Mouse (Mus musculus): ENCODE results near the gene Tedc1. TPM values are rescaled to one million over a fixed set of nuclear protein-coding genes. Genes with fewer than 3 reads are reported as not detected.

Gene Tedc1
- polyA plus RNA-seq, 1 experiment from 2014 or later: 2.6 TPM

GRCm38 (mm10) chr12:113211772-113212171, 55.6 kb downstream of the Tedc1 start:
- no peak for DNase-seq (ENCODE audit: low spot score)
- Histone ChIP-seq H3K9me3 (ENCODE audit: low read length) (no peaks in the 10 kb centered on the region), H3K27me3 (replicated peaks; ENCODE audit: insufficient read depth, low read length) (no peaks in the 10 kb centered on the region), H3K4me3 (ENCODE audit: low read depth, low read length) (no peak overlapping the region), H3K4me2 (replicated peaks; ENCODE audit: low read depth, low read length) (no peak overlapping the region), H3K36me3 (ENCODE audit: insufficient read depth, low read length) (no peaks in the 10 kb centered on the region), H3K4me1 (ENCODE audit: insufficient read depth, low read depth, low read length) (no peaks in the 10 kb centered on the region), H3K9ac (replicated peaks; ENCODE audit: low read depth) (no peak overlapping the region), H3K27ac (ENCODE audit: low read length) (no peak overlapping the region)
- TF ChIP-seq EP300 (IDR thresholded peaks at IDR 0.05) (no peak), CTCF (IDR thresholded peaks at IDR 0.05) (no peak)
- no peak for ATAC-seq
- 80% methylated on average over 5 of the region's 5 CpGs for WGBS

DNA sequence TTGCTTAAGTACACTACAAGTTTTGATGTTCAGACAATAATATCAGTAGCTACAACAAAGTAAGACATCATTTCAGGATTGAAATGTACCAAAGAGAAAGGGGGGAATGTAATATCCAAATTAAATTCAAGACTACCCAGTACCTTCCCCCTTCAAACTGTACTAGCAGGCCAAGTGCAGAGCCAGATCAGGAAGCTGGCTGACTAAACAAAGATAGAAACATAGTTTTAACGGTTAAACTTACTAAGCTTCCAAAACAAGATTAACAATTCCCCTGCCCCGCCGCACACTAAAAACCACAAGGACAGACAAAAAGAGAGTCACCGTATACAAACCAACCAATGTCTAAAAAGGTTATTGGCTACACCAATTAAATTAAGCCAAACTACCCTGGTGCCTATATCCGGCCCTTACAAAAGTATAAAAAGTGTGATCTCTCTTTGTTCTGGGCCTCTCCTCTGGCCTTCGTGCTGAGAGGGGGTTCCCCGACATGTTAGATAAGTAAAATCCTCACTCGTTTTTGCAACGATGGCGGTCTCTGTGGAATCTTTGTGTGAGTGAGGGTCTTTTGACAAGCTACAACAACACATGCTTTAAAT, 56.2 kb downstream of the Tedc1 start:
- Histone ChIP-seq H3K9ac (replicated peaks; ENCODE audit: low read depth) (no peak overlapping the region), H3K4me2 (replicated peaks; ENCODE audit: low read depth, low read length) (no peak overlapping the region), H3K4me1 (ENCODE audit: insufficient read depth, low read depth, low read length) (no peaks in the 10 kb centered on the region), H3K4me3 (ENCODE audit: low read depth, low read length) (no peak overlapping the region), H3K9me3 (ENCODE audit: low read length) (no peaks in the 10 kb centered on the region), H3K36me3 (ENCODE audit: insufficient read depth, low read length) (no peaks in the 10 kb centered on the region), H3K27me3 (replicated peaks; ENCODE audit: insufficient read depth, low read length) (no peaks in the 10 kb centered on the region), H3K27ac (ENCODE audit: low read length) (no peak overlapping the region)
- 79% methylated on average over 10 of the region's 10 CpGs for WGBS
- no peak for TF ChIP-seq EP300 (IDR thresholded peaks at IDR 0.05)
- no peak for TF ChIP-seq CTCF (IDR thresholded peaks at IDR 0.05)
- DNase-seq (ENCODE audit: low spot score) (no peak), ATAC-seq (no peak)

DNA sequence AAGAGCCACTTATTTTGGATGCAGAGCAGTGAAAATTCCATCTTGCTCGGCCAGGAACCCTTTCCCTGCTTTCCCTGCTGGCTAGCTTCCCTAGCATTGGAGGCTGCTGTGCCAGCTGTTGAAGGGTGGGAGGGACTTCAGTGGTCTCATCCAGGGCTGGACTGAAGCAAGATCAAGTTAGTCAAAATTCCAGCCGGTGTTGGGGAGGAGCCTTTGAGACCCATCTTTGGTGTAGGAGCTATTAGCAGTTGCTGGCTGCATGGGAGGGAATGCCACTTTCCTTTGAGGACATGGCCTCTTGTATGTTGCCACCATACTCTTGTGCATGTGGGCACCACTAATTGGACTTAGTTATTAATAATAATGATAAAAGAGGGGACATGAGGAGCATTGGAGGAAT, 57.0 kb downstream of the Tedc1 start:
- Histone ChIP-seq H3K27ac (ENCODE audit: low read length) (no peak overlapping the region), H3K4me3 (ENCODE audit: low read depth, low read length) (no peak overlapping the region), H3K9me3 (ENCODE audit: low read length) (no peaks in the 10 kb centered on the region), H3K27me3 (replicated peaks; ENCODE audit: insufficient read depth, low read length) (no peaks in the 10 kb centered on the region), H3K9ac (replicated peaks; ENCODE audit: low read depth) (no peak overlapping the region), H3K4me2 (replicated peaks; ENCODE audit: low read depth, low read length) (no peak overlapping the region), H3K36me3 (ENCODE audit: insufficient read depth, low read length) (no peaks in the 10 kb centered on the region), H3K4me1 (ENCODE audit: insufficient read depth, low read depth, low read length) (no peaks in the 10 kb centered on the region)
- no peak for ATAC-seq
- no peak for DNase-seq (ENCODE audit: low spot score)
- 47% methylated on average over 2 of the region's 2 CpGs for WGBS
- TF ChIP-seq CTCF (IDR thresholded peaks at IDR 0.05): no peak
- no peak for TF ChIP-seq EP300 (IDR thresholded peaks at IDR 0.05)

DNA sequence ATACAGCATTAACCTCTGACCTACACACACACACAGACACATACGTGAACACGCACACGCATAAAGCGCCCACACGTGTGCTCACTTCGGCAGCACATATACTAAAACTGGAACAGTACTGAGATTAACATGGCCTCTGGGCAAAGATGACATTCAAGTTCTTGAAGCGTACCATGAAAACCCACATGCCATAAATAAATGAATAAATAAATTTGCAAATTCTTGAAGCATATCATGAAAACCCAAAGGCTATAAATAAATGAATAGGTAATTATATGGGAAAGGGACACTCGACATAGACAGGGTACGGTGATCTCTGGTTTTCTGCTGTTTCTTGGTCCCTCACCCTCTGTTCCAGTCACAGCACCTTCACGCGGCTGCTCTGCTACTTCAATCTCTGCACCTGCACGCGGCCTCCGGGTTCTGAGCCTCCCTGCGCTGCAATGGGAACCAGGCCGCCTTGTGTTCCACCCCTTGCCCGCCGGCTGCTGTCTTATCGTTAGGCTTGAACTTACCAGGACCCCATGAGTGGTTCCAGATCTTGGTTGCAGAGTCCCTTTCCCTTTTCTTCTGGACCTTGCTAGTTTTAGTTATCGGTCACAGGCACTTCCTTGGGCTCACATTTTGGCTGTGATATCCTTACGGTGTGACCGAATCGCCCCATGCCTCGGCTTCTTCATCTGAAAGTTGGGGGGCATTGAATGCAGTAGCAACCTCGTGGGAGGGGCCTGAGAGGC, 58.0 kb downstream of the Tedc1 start:
- no peaks in the 10 kb centered on the region for H3K27me3 ChIP-seq (replicated peaks; ENCODE audit: insufficient read depth, low read length)
- no peak overlapping the region for H3K4me3 ChIP-seq (ENCODE audit: low read depth, low read length)
- H3K4me2 ChIP-seq (replicated peaks; ENCODE audit: low read depth, low read length): no peak overlapping the region
- H3K4me1 ChIP-seq (ENCODE audit: insufficient read depth, low read depth, low read length): no peaks in the 10 kb centered on the region
- no peaks in the 10 kb centered on the region for H3K36me3 ChIP-seq (ENCODE audit: insufficient read depth, low read length)
- no peak overlapping the region for H3K27ac ChIP-seq (ENCODE audit: low read length)
- DNase-seq (ENCODE audit: low spot score) (no peak), ATAC-seq (no peak)
- no peaks in the 10 kb centered on the region for H3K9me3 ChIP-seq (ENCODE audit: low read length)
- WGBS: 82% methylated on average over 25 of the region's 25 CpGs
- no peak for TF ChIP-seq CTCF (IDR thresholded peaks at IDR 0.05)
- no peak for TF ChIP-seq EP300 (IDR thresholded peaks at IDR 0.05)
- H3K9ac ChIP-seq (replicated peaks; ENCODE audit: low read depth): no peak overlapping the region

GRCm38 (mm10) chr12:113214972-113215666, 58.9 kb downstream of the Tedc1 start:
- 67% methylated on average over 16 of the region's 16 CpGs for WGBS
- no peak for DNase-seq (ENCODE audit: low spot score)

More at GRCm38 (mm10) chr12:113214972-113215666, 58.9 kb downstream of the Tedc1 start:
- H3K4me2 ChIP-seq (replicated peaks; ENCODE audit: low read depth, low read length): no peak overlapping the region
- H3K4me3 ChIP-seq (ENCODE audit: low read depth, low read length): no peak overlapping the region
- TF ChIP-seq EP300 (IDR thresholded peaks at IDR 0.05): no peak
- no peak for TF ChIP-seq CTCF (IDR thresholded peaks at IDR 0.05)
- H3K4me1 ChIP-seq (ENCODE audit: insufficient read depth, low read depth, low read length): no peaks in the 10 kb centered on the region
- no peak for ATAC-seq
- no peaks in the 10 kb centered on the region for H3K27me3 ChIP-seq (replicated peaks; ENCODE audit: insufficient read depth, low read length)
- H3K9me3 ChIP-seq (ENCODE audit: low read length): no peaks in the 10 kb centered on the region
- H3K27ac ChIP-seq (ENCODE audit: low read length): no peak overlapping the region
- no peaks in the 10 kb centered on the region for H3K36me3 ChIP-seq (ENCODE audit: insufficient read depth, low read length)
- no peak overlapping the region for H3K9ac ChIP-seq (replicated peaks; ENCODE audit: low read depth)

Other genes with a start within 250 kb of the Tedc1 start
- gene Jag2, start 226.6 kb upstream of the Tedc1 start, polyA plus RNA-seq (2015; fragmentation: Nextera tagmentation; extraction: Ambion mirVana): 6.0 and 7.7 TPM in 2 replicates
- gene Nudt14, start 214.3 kb upstream of the Tedc1 start, polyA plus RNA-seq (2015; fragmentation: Nextera tagmentation; extraction: Ambion mirVana): 101 TPM in 2 replicates
- 20.2 and 23.4 TPM in 2 replicates for gene Btbd6, start 179.9 kb upstream of the Tedc1 start, polyA plus RNA-seq (2015; fragmentation: Nextera tagmentation; extraction: Ambion mirVana)
- 38.8 and 44.9 TPM in 2 replicates for gene Brf1, start 155.7 kb upstream of the Tedc1 start, polyA plus RNA-seq (2015; fragmentation: Nextera tagmentation; extraction: Ambion mirVana)
- gene Pacs2, start 141.9 kb upstream of the Tedc1 start, polyA plus RNA-seq (2015; fragmentation: Nextera tagmentation; extraction: Ambion mirVana): 6.8 and 9.5 TPM in 2 replicates
- gene Tex22, start 81.9 kb upstream of the Tedc1 start, polyA plus RNA-seq (2015; fragmentation: Nextera tagmentation; extraction: Ambion mirVana): not detected in 2 replicates
- gene Mta1, start 58.1 kb upstream of the Tedc1 start, polyA plus RNA-seq (2015; fragmentation: Nextera tagmentation; extraction: Ambion mirVana): 10.5 and 12.2 TPM in 2 replicates
- 1,357 and 1,498 TPM in 2 replicates for gene Crip2, start 16.2 kb upstream of the Tedc1 start, polyA plus RNA-seq (2015; fragmentation: Nextera tagmentation; extraction: Ambion mirVana)
- gene Crip1, start 10.1 kb upstream of the Tedc1 start, polyA plus RNA-seq (2015; fragmentation: Nextera tagmentation; extraction: Ambion mirVana): 1,321 and 1,744 TPM in 2 replicates
- gene Tmem121, start 29.5 kb downstream of the Tedc1 start, polyA plus RNA-seq (2015; fragmentation: Nextera tagmentation; extraction: Ambion mirVana): 1.2 TPM in 2 replicates

Measured in lung, postnatal 0 days (tissue).